Mouse (Mus musculus) heart, embryonic 16.5 days (tissue): ENCODE results near the gene Ttc30a1. TPM values are rescaled to one million over a fixed set of nuclear protein-coding genes. Genes with fewer than 3 reads are reported as not detected.
"Not testable (repeated sequence)": the region's sequence is repeated elsewhere in the genome, so short reads cannot be mapped to it uniquely, and the experiment has no call there.

Experiments used
- ATAC-seq: fragments of 200-750 bp; cut with Nextera tagmentation; replicated peaks from 2 replicates; pipeline ENCODE4 v1.8.0; 2017; ENCODE audit warnings: moderate number of reproducible peaks; ENCODE audit not compliant: insufficient read depth, low FRiP score; ENCODE audit errors: extremely low read depth
- H3K27ac ChIP-seq: fragments of 300-500 bp; sonication (generic); 2 replicates; pipeline ENCODE4 v1.5.1; 2014; ENCODE audit warnings: mild to moderate bottlenecking, low read length, control low read depth, moderate library complexity
- H3K27me3 ChIP-seq: fragments of 300-500 bp; sonication (generic); 2 replicates; pipeline ENCODE4 v1.6.1; 2014; ENCODE audit warnings: low read length, mixed read lengths; ENCODE audit not compliant: control insufficient read depth, insufficient read depth
- H3K36me3 ChIP-seq: fragments of 300-500 bp; sonication (generic); 2 replicates; pipeline ENCODE4 v1.6.1; 2014; ENCODE audit not compliant: control insufficient read depth, insufficient read depth
- H3K4me1 ChIP-seq: fragments of 300-500 bp; sonication (generic); 2 replicates; pipeline ENCODE4 v1.6.1; 2014; ENCODE audit warnings: low read length, mixed read lengths; ENCODE audit not compliant: control insufficient read depth, insufficient read depth
- H3K4me2 ChIP-seq: fragments of 300-500 bp; sonication (generic); 2 replicates; pipeline ENCODE4 v1.6.1; 2014; ENCODE audit warnings: low read depth, mild to moderate bottlenecking, control low read depth, low read length
- H3K4me3 ChIP-seq: fragments of 300-500 bp; sonication (generic); 2 replicates; pipeline ENCODE4 v1.5.1; 2014; ENCODE audit warnings: mild to moderate bottlenecking, control low read depth, low read length
- H3K9ac ChIP-seq: fragments of 300-500 bp; sonication (generic); 2 replicates; pipeline ENCODE4 v1.6.1; 2014; ENCODE audit warnings: low read length, control low read depth
- H3K9me3 ChIP-seq: fragments of 300-500 bp; sonication (generic); replicated peaks from 2 replicates; pipeline ENCODE4 v1.6.1; 2016; ENCODE audit warnings: low read length; ENCODE audit not compliant: control insufficient read depth
- WGBS: fragments of 180-500 bp; shearing (Covaris S2); extraction: QIAGEN DNeasy Blood & Tissue Kit; methylation state at CpG from one replicate; pipeline ENCODE4 v1.1.7; 2014; 5-methylcytosine and 5-hydroxymethylcytosine counted together
- polyA plus RNA-seq: library from polyadenylated mRNA; unstranded; fragments of >200 nt; fragmentation: Nextera tagmentation; extraction: Ambion mirVana; gene quantifications from 2 replicates; pipeline ENCODE4 v1.2.1, GENCODE M21; 2015

The Ttc30a1 gene
- polyA plus RNA-seq, 1 experiment from 2014 or later, result 5.7 TPM

DNA sequence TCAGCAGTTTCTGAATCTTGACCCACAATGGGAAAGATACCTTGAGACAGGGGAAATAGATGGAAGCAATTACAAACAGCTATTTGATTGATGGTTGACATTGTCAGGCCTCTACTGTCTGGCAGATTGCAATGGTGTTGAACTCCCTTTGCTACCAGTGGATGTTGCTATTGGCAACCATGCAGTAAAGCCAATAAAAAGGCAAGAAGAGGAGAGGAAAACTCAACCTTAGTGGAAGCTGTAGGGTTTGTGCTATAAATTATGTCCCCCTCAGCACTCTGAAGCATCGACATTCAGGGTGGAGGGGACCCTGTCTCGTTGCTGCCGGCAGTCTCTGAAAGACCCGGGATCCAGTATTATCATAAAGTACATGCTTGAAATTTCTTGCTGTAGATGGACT is 6.6 kb upstream of the Ttc30a1 start:
- Histone ChIP-seq H3K4me1 (peaks cover 10% of the 10 kb centered on the region), H3K4me3 (no peak overlapping the region), H3K9me3 (no peaks in the 10 kb centered on the region), H3K9ac (no peak overlapping the region), H3K36me3 (no peaks in the 10 kb centered on the region), H3K27ac (no peak overlapping the region), H3K4me2 (no peak overlapping the region), H3K27me3 (no peaks in the 10 kb centered on the region)
- ATAC-seq, result no peak
- 53% methylated on average over 4 of the region's 4 CpGs for WGBS

DNA sequence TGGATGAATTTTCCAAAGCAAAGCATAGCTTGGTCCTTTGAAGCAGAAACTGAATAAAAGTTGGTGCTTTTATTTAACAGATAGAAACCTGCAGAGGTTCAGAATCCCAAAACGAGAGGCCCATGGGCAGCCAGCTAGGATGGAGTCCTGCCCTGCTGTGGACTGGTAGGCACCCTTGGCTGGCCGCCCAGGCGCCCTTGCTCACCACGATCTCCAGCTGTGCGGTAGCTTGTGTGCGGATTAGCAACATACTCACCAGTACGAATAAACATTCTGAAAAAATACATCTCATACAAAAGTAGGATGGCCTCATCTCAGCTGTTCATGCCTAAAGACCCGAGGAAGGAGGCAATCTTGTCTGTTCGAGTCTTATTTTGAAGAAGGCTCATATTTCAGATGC is 6.0 kb upstream of the Ttc30a1 start:
- H3K4me1 ChIP-seq, result peaks cover 10% of the 10 kb centered on the region
- no peak overlapping the region for H3K4me2 ChIP-seq
- H3K27me3 ChIP-seq, result no peaks in the 10 kb centered on the region
- no peak overlapping the region for H3K4me3 ChIP-seq
- no peaks in the 10 kb centered on the region for H3K36me3 ChIP-seq
- H3K27ac ChIP-seq, result no peak overlapping the region
- no peak overlapping the region for H3K9ac ChIP-seq
- no peaks in the 10 kb centered on the region for H3K9me3 ChIP-seq
- WGBS, result 48% methylated on average over 9 of the region's 9 CpGs
- ATAC-seq, result no peak

DNA sequence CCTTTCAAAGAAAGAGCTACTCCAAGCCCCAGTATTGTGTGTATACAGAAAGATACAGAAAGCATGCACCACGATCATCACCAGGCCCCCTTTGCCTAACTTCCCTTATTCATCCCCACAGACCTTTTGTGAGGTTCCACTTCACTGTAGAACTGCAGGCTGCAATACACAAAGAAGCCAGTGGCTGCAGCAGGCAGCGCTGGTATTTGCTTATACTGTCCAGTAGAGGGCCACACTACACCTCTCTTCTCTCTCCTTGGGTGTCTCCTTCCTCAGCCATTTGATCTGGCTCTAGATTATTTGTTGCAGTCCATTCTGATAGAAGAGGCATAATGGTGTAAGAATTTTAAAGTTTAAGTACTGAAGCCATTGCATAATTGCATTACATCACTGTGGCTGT is 3.4 kb upstream of the Ttc30a1 start:
- Histone ChIP-seq H3K9ac (no peak overlapping the region), H3K4me1 (no peaks in the 10 kb centered on the region), H3K9me3 (no peaks in the 10 kb centered on the region), H3K27me3 (no peaks in the 10 kb centered on the region), H3K4me3 (no peak overlapping the region), H3K36me3 (no peaks in the 10 kb centered on the region), H3K27ac (no peak overlapping the region), H3K4me2 (no peak overlapping the region)
- no peak for ATAC-seq
- WGBS, result 6% methylated on average over 2 of the region's 2 CpGs

DNA sequence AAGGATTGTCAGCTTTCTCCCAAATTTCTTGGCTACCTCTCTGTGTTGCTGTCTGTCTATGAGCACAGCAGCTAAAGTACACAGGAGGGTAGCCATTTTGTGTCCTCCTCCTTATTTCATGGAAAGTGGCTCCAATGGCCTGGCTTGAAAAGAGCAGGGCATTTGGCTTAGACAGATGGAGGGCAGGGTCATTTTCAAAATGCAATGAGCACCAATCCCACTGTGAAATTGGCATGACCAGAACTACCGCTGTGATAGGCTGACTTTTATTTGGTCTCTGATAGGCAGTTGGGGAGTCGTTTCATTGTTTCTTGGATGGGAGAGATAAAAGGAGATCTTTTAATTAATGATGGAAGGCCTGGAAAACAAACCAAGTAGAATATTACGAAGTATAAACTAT is 2.1 kb upstream of the Ttc30a1 start:
- Histone ChIP-seq H3K36me3 (no peaks in the 10 kb centered on the region), H3K4me1 (no peaks in the 10 kb centered on the region), H3K27me3 (no peaks in the 10 kb centered on the region), H3K9ac (no peak overlapping the region), H3K27ac (no peak overlapping the region), H3K9me3 (no peaks in the 10 kb centered on the region), H3K4me3 (no peak overlapping the region), H3K4me2 (no peak overlapping the region)
- WGBS, result 69% methylated on average over 3 of the region's 3 CpGs
- no peak for ATAC-seq

DNA sequence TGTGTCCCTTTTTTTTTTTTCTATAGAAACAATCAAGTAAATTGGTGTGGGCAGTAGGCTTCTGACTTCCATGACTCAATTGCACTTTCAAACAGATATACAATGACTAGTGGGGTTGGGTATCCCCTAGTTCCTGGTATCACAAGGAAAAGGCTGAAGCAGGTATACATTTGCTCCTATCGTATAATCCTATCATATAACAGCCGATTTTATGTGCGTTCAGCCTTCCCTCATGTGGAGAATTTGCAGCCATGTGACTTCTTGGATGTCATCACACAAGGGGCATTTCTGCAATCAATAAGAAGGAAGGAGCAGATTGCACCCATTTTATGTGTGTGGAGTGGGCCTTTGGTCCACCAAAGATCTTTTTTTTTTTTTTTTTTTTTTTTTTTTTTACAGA is 1.3 kb upstream of the Ttc30a1 start:
- no peaks in the 10 kb centered on the region for H3K9me3 ChIP-seq
- no peak for ATAC-seq
- no peaks in the 10 kb centered on the region for H3K27me3 ChIP-seq
- H3K4me1 ChIP-seq, result no peaks in the 10 kb centered on the region
- no peaks in the 10 kb centered on the region for H3K36me3 ChIP-seq
- H3K9ac ChIP-seq, result no peak overlapping the region
- no peak overlapping the region for H3K4me2 ChIP-seq
- H3K27ac ChIP-seq, result no peak overlapping the region
- WGBS, result 93% methylated on average over 3 of the region's 3 CpGs
- H3K4me3 ChIP-seq, result no peak overlapping the region

DNA sequence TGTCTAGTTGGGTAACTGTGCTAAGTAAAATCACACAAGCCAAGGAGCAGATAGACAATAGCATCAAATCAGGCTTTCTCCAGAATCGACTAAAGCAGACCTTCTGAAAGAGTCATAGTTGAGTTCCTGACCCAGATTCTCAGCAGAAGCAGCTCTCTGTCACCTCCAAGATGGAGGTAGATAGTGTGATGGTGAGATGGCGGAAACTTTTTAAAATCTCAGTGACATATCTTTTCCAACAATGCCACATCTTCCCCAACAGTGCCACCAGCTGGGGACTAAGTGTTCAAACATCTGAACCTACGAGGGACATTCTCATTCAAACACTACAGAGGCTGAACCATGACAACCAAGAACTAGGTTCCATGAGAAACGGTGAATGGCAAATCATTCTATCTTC is 859 bp upstream of the Ttc30a1 start:
- WGBS, result 86% methylated on average over 4 of the region's 4 CpGs
- Histone ChIP-seq H3K9me3 (no peaks in the 10 kb centered on the region), H3K4me1 (no peaks in the 10 kb centered on the region), H3K36me3 (no peaks in the 10 kb centered on the region), H3K9ac (no peak overlapping the region), H3K4me2 (no peak overlapping the region), H3K27me3 (no peaks in the 10 kb centered on the region), H3K27ac (no peak overlapping the region), H3K4me3 (no peak overlapping the region)
- ATAC-seq, result no peak

DNA sequence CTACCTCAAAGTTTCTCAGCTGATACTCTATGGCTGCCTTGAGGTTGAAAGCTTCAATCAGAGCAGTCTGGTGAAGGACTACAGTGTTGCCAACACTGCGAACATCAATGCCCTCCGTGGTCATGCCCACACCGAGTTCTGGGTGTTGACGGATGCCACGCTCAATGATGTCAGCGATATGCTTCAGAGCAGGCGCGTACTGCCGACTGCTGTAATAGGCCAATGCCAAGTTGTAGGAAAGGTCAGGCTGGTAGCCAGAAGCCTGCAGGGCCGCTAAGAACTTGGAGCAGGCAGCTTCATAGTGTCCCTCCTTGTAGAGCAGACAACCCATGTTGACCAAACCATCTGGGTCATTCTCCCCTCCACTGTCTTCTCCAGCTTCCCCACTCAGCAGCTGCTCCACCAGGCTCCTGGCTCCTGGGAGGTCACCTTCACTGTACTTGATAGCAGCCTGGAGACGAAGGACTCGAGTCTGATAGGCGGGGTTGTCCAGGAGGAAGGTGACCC is 781 bp downstream of the Ttc30a1 start:
- not testable (repeated sequence) for ATAC-seq, H3K27me3 ChIP-seq, H3K36me3 ChIP-seq, H3K4me1 ChIP-seq, H3K9me3 ChIP-seq, H3K27ac ChIP-seq
- WGBS, result 92% methylated on average over 13 of the region's 13 CpGs
- Histone ChIP-seq H3K4me3 (peak overlapping the region; percentile 68), H3K4me2 (peak overlapping the region; percentile 74), H3K9ac (peak overlapping the region; percentile 74)

DNA sequence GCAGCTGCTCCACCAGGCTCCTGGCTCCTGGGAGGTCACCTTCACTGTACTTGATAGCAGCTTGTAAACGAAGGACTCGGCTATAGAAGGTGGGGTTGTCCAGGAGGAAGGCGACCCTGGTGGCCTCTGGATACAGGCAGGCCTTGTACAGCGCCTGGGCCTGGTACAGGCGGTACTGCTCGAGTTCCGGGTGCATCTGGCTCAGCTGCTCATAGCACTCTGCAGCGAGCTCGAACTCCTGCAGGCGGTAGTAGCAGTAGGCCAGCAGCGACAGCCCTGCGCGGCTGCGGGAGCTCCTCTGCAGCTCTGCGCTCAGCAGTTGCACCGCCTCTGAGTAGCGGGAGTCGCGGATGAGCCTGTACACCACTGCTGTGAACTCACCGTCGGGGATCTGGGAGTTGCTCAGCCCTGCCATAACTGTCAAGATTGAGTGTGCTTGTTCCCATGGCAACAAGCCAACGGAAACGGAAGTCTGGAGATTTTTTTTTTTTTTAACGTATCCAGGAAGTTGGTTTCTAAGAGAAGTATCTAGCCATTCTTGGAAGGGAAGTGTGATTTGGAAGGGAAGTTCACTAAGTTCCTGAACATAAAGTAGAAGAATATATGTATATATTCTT is 3.9 kb downstream of the Ttc30a1 start, which contains the start of gene Ttc30a2:
Gene Ttc30a2 (minus strand): TSS at position 419 of the 617 bp plus-strand sequence.
- ATAC-seq, result 0 out of 2 replicates have a peak, but pooled peaks have one; percentile 26
- not testable (repeated sequence) for H3K4me1 ChIP-seq, H3K27me3 ChIP-seq, H3K36me3 ChIP-seq, H3K9ac ChIP-seq, H3K27ac ChIP-seq, H3K9me3 ChIP-seq
- peak within 1 kb of the TSS; percentile 37; the same call in 1 of the 2 replicates for H3K4me2 ChIP-seq
- H3K4me3 ChIP-seq, result 0 out of 2 replicates have a peak within 1 kb of the TSS, but pooled peaks have one; percentile 8
- WGBS, result 21% methylated on average over 16 of the region's 24 CpGs

DNA sequence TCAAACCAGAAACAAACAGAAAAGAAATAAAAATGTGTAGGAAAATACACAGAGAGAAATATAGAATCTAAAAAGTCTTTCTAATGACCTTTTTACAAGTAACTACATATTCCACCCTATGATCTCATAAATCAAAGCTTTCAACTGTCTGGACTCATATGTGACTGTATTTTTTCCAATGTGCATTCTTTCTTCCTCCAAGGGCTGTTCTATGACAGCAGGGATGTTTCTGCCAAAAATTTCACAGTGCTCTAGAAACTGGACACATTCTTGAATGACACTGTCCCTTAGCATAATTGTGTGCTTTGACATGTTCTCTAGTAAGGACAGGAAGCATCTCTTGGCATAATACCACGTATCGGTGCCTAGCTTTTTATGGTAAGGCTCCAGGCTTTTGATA is 5.7 kb downstream of the Ttc30a1 start:
- not testable (repeated sequence) for H3K4me2 ChIP-seq, H3K36me3 ChIP-seq, H3K4me1 ChIP-seq, H3K27me3 ChIP-seq, H3K9me3 ChIP-seq, H3K27ac ChIP-seq, H3K4me3 ChIP-seq, H3K9ac ChIP-seq, ATAC-seq
- WGBS, result 61% methylated on average over 2 of the region's 2 CpGs
